Mouse (Mus musculus) 416B (cell line): ENCODE data around the gene Mmp9.

ENCODE experiments used
- DNase-seq: peaks from one replicate; pipeline ENCODE4 v3.0.0; 2011; ENCODE audit warnings: low read depth

Gene Mmp9

DNA sequence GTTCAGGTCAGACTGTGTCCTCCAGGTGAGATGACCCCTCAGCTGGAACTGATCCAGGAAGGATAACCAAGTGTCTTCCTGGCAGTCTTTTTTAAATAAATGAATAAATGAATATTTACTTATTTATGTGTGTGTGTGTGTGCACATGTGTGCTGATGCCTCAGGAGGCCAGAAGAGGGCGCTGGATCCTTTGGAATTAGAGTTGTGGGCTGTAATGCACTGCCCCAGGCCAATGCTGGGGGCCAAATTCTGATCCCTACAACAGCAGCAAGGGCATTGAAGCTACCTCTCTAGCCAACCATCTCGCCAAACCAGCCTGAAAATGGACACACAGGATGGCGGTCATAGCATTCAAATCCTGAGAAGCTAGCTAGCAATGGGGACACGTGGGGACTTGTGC, 15.1 kb downstream of the Mmp9 start:
- DNase-seq, result no peak

DNA sequence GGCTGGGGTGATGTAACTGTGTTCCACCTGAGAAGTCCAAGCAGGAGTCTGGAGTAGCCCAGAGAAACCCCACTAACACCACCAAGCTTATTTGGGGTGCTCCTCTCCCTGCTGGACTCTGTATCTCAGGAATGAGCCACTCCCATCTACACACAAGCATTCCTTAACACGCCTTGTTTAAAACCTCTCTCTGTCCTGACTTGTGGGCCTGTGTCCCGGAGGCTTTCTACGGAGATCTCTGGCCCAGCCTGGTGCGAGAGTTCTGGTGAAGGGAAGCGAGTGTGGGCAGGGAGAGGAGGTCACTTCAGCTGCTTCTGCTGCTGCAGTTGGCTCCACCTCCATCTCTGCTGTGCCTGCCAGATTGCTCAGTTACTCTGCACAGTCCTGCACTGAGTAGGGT, 15.6 kb downstream of the Mmp9 start:
- no peak for DNase-seq

DNA sequence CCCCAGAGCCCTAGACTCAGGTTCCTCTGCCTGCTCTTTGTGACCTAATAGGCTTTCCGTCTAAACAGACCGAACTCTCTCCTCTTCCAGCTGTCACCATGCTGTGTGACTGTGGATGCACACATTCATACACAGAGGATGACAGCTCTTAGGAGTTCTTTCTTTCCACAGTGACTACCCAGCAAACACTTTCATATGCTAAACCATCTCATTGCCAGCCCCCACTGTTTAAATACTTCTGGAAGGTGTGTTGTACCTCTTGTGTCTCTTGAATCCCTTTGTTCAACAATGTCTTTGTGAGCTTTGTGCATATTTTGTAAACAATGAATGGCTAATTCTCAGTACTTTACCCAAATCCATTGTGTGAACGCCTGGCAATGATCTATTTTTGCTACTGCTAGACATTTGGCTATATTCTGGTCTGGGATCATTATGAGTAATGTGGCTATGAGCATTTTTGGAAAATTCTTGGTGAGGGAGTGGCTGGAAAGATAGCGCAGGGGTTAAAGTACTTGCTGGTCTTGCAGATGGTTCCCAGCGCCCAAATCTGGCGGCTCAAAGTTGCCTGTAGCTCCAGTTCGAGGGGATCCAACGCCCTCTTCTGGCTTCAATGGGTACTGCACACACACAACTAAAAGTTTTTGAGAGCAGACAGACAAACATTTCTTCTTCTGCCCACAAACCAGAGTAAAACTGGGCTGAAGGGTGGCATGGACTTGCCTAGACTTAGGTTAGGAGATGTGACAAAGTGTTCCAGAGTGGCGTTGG, 17.2 kb downstream of the Mmp9 start:
- no peak for DNase-seq

DNA sequence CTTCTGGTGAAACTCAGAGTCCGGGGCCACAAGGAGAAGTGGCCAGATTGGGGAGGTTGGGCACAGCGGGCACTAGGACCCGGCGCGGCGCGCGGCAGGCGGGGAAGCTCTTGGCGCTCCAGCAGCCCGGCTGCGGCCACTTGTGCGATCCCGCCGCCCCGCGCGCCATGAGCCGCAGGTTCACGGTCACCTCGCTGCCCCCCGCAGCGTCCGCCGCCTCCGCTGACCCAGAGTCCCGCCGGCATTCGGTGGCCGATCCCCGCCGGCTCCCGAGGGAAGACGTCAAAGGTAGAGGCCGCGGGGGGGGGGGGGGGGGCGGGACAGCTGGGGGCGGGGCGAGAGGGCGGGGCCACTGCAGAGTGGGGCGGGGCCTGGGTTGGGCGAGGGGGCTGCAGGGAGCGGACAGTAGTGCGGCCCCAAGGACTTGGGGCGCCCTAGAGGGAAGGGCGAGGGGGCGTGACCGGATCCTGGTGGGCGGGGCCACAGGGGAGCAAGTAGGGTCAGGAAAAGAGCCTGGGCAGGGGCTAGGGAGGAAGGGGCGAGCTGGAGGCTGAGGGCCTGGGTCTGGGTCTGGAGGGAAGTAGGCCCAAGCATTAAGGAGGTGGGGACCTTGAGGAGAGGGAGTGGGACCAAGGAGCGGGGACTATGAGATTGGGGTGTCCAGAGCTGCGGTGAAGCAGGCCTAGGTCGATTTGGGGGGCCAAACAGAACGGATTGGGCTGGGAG, 20.3 kb downstream of the Mmp9 start, which contains the start of gene Slc12a5:
Gene Slc12a5 (plus strand): TSS at position 87 of the 726 bp plus-strand sequence.
- DNase-seq, result peak; percentile 74

DNA sequence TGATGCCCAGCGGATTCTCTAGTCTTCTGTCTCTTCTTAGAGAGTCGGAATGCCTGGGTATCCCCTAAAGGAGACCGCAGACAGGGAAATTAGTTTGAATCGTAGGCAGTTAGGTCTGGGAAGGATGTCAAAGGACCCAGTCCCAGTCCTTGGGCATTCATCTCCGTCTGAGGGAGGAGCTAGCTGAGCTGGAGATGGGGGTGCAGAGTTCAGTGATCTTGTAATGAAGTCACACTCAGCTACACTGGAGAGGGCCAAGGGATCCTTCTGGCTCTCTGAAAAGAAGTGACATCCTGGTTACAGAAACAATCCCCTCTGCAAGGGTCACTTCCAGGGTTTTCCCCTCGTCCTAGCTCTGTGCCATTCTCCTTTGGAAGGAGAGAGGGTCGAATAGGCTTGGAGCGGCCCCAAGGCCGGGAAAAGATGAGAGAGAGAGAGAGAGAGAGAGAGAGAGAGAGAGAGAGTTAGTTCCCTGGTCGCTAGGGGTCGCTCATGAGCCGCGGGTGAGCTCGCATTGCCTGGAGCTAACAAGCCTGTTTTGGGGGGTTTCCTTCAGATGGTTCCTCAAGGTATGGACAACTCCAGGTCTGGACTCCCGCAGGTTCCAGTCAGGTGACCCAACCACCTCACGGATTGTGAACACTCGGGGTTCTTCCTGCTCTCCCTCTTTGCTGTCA, 21.1 kb downstream of the Mmp9 start:
- peak; percentile 88 for DNase-seq

DNA sequence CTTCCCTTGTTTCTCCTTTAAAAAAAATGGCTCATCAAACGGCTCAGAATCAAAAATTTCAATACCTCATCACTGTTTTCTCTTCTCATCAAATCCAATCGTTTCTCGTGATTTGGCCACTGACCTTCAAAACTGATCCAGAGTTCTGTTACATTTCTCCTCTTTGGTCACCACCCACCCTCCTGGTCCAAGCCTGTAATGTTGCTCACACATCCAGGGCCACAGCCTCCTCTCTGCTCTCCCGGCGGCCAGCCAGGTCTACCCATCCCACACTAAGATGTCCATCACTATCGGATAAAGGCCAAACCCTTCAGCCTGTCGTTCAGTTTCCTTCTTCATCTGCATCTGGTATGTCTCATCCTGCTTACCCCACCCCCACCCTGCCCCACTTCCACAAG, 21.6 kb downstream of the Mmp9 start:
- DNase-seq, result no peak

DNA sequence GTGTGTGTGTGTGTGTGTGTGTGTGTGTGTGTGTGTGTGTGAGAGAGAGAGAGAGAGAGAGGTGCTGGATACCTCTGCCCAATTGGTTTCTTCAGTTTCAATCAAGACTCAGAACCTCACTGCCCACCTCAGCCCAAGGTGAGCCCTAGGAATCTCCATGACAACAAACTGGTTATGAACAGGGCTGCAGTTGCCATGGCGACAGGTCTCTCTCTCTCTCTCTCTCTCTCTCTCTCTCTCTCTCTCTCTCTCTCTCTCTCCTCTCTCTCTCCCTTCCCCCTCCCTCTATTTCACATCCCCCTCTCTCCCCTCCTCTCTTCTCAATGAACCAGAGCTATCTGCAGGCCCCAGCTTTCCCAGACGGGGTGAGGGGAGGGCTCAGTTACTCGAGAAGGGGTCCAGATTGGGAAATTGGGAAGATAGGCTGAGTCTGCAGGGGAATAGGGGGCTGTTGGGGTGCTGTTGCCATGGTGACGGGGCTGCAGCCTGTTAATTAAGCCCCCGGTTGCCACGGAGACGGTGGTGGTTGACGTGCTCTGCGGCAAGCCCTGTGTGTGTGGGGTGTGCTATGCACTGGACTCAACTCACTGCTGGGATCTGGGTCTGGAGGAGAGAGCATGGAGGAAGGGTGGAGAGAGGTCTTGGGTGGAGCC, 23.8 kb downstream of the Mmp9 start:
- no peak for DNase-seq

DNA sequence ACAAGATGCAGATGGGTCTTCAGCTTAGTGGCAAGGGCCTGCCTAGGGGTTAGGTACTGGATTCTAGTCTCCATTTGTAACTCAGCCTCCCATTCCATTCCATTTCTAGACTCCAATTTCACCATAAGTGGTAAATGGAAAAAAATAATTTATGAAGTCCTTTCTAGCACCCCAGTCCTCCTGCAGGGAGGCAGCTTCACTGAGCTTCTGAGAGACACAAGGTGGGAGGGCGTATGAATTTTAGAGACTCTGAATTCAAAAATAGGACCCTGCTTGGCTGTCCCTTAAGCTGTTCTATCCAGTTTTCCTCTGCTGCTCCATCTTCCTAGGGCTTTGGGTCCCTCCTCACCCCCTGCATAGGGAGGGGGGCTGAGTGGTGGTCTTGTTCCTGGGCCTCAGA, 24.4 kb downstream of the Mmp9 start:
- DNase-seq, result no peak

DNA sequence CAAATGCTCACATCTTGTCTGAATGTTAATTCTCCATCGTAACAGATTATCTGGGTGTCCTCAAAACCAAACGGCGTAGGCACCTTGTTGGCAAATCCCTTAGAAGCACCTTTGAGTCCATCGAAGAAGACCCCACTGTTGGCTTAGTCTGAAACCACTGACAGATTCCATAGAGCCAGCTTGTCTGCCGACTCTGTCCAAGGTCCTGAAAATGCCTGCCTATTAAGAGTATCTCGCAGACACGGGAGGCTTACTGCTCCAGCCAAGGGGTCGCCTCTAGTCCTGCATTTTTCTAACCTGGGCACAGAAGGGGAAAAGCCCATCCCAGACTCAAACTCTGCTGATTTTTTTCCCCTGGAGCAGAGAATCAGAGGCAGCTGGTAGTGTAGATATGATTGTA, 25.8 kb downstream of the Mmp9 start:
- DNase-seq, result peak; percentile 62

DNA sequence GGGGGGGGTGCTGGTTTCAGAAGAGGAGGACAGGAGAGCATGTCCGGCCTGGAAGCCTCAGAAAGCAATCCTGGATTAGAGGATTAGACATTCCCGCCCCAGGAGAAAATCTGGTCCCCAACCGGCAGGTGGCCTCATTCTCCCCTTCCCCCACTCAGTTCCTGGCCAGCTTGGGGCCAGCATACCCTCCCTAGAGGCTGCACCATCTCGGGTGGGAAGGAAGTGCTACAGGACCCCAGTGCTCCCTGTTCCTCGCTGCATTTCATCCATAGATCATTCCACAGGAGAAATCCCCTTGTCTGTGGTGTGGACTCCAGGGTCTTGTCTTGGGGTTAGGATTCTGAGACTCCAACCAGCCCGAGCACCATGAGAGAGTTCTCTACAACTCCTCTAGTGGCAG, 26.6 kb downstream of the Mmp9 start:
- no peak for DNase-seq

DNA sequence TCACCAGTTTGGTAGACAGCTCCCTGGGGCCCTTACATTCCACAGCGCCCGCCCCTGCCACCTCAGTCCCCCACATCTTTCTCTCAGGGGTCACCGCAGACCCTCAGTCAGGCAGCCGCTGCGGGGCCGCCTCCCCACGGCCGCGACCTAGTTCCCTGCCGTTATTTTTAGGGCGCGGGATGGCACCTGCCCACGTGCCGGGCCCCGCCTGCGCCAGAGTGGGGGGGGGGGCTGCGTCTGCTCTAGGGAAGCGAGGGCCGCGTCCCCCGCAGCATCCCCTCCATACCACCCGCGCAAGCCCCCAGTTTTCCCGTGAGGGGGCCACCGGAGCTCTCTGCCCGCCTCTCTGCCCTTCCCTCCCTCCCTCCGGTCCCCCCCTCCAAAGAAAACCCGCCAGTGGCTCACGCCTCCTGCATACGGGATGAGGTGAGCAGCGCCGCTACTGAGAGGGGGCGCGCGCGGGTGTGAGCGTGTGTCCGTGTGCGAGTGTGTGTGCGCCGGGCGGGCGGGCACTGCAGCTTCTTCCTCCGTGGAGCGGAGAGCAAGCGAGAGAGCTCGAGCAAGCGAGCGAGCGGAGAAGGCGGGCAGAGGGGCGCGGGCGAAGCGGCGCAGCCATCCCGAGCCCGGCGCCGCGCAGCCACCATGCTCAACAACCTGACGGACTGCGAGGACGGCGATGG, 27.3 kb downstream of the Mmp9 start:
- no peak for DNase-seq

DNA sequence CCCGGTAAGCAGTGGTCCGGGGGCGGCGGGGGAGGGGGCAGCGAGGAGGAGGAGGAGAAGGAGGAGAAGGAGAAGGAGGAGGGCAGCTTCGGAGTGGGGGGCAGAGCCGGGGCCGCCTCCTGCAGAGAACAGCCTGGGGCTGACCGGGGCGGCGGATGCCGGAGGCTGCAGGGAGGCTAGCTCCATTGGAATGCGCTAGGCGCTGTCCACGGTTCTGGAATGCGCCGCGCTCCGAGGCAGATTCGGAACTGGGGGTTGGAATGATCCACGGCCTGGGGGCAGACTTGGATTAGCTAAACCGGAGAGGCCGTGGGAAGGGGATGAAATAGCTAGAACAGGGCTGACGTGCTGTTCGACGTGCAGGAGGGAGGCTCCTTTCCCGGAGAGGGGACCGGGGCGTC, 27.9 kb downstream of the Mmp9 start:
- no peak for DNase-seq

DNA sequence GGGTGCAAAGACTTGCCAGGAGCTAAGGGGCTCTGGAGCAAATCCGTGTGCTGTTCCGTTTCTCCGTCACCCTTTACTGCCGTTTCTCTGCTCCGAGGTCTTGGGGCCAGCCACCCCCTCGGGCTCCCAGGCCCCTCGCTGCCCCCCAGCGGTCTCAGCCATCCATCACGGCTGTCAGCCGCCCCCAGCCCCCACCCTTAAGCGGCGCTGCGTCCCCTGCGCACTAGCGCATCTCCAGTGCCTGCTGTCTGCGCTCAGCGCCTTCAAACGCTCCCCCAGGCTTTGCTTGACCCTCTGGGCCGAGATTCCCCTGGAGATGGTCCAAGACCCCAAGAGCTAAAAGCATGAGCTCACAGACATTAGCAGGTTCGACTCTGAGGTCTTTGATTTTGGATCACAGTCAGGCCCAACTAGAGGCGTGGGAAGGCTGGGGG, 28.8 kb downstream of the Mmp9 start:
- no peak for DNase-seq

DNA sequence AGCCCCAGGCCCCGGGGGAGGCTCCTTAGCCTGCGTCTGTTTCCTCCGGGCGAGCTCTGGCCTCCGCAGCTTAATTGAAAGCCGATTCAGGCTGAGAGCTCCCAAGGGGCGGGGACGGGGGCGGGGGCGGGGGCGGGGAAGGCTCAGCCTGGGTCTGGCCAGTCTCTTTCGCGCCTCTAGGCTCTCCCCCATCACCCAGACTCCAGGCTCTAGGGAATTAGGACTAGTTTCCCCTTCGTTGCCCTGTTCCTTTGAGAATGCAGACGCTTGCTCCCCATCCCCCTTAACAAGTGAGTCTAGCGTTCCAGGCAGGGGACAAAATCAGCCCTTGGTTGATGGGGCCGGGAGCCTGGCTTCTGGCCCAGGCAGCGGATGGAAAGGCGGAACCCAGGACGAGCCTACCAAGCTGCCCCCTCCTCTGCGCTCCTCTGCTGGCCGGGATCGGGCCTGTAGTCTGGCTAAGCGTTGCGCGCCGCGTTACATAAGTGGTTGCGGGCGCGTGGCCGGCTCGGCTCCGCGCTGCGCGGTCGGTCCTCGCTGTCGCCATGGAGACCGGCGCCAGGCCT, 30.1 kb downstream of the Mmp9 start:
- no peak for DNase-seq

DNA sequence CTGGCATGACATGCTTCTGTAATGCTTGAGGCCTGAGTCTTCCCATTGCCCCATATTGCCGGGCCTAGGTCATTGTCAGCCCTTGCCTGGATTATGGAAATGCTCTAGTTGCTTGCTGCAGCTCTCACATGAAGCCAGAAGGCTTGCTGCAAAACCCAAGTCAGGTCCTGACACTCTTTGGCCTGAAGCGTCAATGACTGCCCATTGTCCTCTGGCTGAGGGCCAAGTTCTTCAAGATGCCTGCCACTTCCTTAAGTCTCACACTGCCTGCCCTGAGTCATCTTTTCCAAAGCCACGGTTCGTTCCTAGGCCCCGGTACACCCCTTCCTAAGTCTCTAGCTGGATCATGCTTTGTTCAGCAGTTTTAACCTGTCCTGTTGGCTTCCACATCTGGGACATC, 32.1 kb downstream of the Mmp9 start:
- peak; percentile 96 for DNase-seq

DNA sequence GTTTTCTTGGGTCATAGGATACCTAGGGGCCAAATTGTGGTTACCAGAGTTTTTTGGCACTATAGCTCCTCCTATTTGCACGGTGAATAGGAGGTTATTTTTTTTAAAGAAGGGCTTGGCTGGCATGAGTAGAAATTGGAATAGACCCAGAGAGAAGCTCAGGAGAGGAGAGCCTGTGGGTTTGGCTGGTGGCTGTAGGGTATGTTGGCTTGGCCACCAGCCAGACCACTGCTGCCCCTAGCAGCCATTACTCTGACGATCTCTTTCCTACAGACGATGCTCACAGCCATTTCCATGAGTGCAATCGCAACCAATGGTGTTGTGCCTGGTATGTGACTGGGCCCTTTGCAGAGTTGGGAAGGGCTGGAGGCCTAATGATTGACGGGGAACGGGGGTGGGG, 35.0 kb downstream of the Mmp9 start:
- peak; percentile 84 for DNase-seq

DNA sequence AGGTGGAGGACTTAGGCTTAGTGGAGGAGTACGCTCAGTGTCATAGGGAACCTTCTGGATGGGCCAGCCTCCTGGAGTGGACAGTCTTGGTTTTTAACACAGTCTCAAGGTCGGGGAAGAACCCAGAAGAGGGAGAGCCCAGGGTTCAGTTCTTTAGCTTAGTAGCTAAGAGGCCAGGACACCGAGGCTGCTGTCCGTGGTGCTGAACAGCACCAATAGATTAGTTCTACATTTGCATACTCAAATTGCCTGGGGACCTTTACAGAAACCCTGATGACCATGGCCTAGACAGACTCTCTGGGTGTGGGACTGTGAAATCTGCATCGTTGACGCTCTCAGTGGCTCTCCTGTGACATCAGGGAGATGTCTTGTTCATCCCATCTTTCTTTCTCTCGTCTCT, 39.2 kb downstream of the Mmp9 start:
- peak; percentile 75 for DNase-seq

DNA sequence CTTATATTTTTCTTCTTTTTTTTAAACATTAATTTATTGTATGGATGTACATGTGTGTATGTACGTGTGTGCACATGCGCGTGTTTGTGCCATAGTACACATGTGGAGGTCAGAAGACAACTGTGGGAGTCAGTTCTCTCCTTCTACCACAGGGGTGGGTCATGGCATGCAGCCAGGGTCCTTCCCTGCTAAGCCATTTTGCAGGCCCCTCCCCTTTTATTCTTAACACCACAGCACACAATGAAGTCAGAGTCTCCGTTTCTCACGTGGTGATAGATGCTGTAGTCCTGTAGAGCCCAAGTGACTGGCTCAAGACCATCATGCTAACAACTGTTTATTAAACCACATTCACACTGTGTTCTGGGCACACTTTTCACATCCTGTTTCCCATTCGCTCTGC, 45.4 kb downstream of the Mmp9 start:
- DNase-seq, result no peak

DNA sequence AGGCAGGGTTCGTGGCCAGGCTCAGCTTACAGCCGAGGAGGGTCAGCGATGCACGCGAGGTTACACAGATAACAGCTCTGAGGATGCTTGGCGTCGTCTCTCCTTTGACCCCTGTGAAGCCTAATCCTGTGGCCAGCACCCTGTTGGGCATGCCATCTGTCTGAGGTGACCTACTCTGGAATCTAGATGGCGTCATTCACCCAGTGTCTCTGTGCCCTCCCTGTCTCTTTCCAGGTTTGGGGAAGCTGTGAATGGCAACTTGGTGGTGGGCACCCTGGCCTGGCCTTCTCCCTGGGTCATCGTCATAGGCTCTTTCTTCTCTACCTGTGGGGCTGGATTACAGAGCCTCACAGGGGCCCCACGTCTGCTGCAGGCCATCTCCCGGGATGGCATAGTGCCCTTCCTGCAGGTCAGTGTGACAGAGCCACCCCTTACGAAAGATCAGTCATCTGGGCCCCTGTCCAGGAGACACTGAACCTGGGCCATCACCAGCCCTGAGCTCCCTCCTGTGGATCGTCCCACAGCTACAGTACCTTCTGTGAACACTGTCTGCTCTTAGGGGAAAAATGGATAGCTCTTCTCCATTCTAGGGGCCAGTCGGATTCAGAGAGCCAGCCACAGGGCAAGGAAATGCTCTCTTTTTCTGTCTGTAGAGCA, 45.9 kb downstream of the Mmp9 start:
- DNase-seq, result no peak

DNA sequence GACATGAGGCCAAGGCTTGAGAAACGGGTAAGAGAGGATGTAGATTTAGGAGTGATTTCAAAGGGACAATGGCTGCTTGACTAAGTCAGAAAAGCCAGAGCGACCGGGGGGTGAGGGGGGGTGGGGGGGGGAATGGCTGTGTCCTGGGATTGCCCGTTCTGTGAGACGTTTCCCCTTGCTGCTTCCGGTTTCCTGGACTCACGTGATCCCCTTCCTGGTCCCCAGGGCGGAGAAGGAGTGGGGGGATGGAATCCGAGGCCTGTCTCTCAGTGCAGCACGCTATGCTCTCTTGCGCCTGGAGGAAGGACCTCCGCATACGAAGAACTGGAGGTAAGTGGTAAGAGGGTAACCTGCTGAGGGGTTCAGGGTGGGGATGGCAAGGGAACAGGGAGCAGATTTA, 48.2 kb downstream of the Mmp9 start:
- DNase-seq, result no peak

DNA sequence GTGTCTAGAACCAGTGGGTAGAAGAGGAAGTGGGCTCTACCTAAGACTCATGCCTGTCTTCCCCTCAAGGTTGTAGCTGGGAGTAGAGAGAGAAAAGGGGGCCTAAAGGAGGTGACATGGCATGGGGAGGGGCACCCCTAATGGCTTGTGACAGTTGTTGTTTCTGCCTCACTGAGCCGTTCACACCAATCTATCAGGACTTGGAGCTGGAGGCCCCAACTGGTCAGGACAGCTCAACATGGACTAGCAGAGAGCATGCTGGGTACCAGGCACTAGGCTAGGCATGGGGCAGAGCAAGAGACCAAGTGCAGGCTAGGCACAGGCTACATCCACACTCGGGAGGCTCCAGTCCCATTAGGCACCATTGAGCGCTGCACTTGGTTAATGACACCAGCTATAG, 50.5 kb downstream of the Mmp9 start:
- no peak for DNase-seq
